Mouse (Mus musculus) pancreas, adult 10 weeks (tissue): ENCODE measurements around the gene Crat. TPM values are rescaled to one million over a fixed set of nuclear protein-coding genes. Genes with fewer than 3 reads are reported as not detected.

ENCODE experiments used
- polyA plus RNA-seq: library from polyadenylated mRNA; stranded (reverse); fragments of 350-450 nt; fragmentation: Illumina TruSeq; extraction: RNeasy Lipid Tissue Mini Kit (QIAGEN cat#74804); gene quantifications from one replicate; pipeline ENCODE4 v1.2.3, GENCODE M21; 2015; ENCODE audit warnings: low read depth, low replicate concordance; ENCODE audit not compliant: insufficient read depth

The Crat gene
- 12.1 TPM for polyA plus RNA-seq

GRCm38 (mm10) chr2:30415157-30415935 lies at the start of gene Crat:
TSS of gene Crat (minus strand) at chr2:30415813.

GRCm38 (mm10) chr2:30415936-30416648 lies 479 bp upstream of the Crat start, which contains the start of gene Ptpa:
TSS of gene Ptpa (plus strand) at chr2:30416039.

GRCm38 (mm10) chr2:30392114-30392576 lies 23.5 kb downstream of the Crat start, which contains the start of gene Dolpp1:
TSS of gene Dolpp1 (plus strand) at chr2:30392254.

GRCm38 (mm10) chr2:30363773-30364650 lies 51.6 kb downstream of the Crat start, which contains the start of gene Miga2:
TSS of gene Miga2 (plus strand) at chr2:30364233.

GRCm38 (mm10) chr2:30358533-30359531 lies 56.8 kb downstream of the Crat start, which contains the start of gene Sh3glb2:
TSS of gene Sh3glb2 (minus strand) at chr2:30359337.

Other genes with a start within 250 kb of the Crat start
- 8.6 TPM for gene Endog, start 244.3 kb downstream of the Crat start, polyA plus RNA-seq
- 6.3 TPM for gene Spout1, start 237.4 kb downstream of the Crat start, polyA plus RNA-seq
- gene Kyat1, start 210.0 kb downstream of the Crat start, polyA plus RNA-seq = 12.2 TPM
- gene Lrrc8a, start 178.1 kb downstream of the Crat start, polyA plus RNA-seq = 7.2 TPM
- gene Gm28035, start 175.2 kb downstream of the Crat start, polyA plus RNA-seq = 0.46 TPM
- 10.5 TPM for gene Phyhd1, start 149.6 kb downstream of the Crat start, polyA plus RNA-seq
- not detected for gene Gm28038, start 134.8 kb downstream of the Crat start, polyA plus RNA-seq
- 2.7 TPM for gene Dolk, start 129.5 kb downstream of the Crat start, polyA plus RNA-seq
- 4.0 TPM for gene Nup188, start 129.4 kb downstream of the Crat start, polyA plus RNA-seq
- gene Sh3glb2, start 56.5 kb downstream of the Crat start, polyA plus RNA-seq = 71.9 TPM
- gene Miga2, start 51.6 kb downstream of the Crat start, polyA plus RNA-seq = 3.9 TPM
- 4.6 TPM for gene Dolpp1, start 23.6 kb downstream of the Crat start, polyA plus RNA-seq
- 27.1 TPM for gene Ptpa, start 226 bp upstream of the Crat start, polyA plus RNA-seq
- gene Ier5l, start 58.4 kb upstream of the Crat start, polyA plus RNA-seq = 1.6 TPM
- not detected for gene Cstad, start 179.2 kb upstream of the Crat start, polyA plus RNA-seq